Mouse (Mus musculus) liver, embryonic 14.5 days (tissue): ENCODE measurements around the gene Mynn.
A peak's percentile ranks its signal among the peaks of the same experiment; 100 is the strongest.

ENCODE experiments used
- CTCF ChIP-seq: IDR thresholded peaks from 2 replicates; pipeline ENCODE4 v1.5.1; 2016; ENCODE audit warnings: antibody characterized with exemption, low read depth, control low read depth
- EP300 ChIP-seq: IDR thresholded peaks from 2 replicates; pipeline ENCODE4 v1.6.1; 2016; ENCODE audit warnings: antibody characterized with exemption, low read depth

DNA sequence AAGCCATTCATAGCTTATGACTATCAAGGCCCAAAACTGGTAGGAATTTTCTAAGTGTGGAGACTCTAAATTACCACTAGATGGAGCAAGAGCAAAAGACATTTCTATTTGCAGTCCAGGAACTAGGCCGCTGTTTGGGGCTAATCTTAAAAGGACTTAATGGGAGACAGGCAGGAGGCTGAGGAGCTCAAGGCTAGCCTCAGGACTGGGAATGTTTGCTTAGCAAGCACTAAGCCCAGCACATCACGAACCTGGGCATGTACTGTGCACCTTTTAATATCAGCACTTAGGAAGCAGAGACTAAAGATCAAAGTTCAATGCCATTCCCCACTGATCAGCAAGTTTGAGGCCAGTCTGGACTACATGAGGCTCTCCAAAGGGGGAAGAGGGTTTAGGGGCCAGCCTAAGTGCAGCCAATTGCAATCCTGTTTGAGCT lies 9.4 kb upstream of the Mynn start:
- peak; percentile 73 for TF ChIP-seq CTCF
- no peak for TF ChIP-seq EP300
